In the genomic region with DNA sequence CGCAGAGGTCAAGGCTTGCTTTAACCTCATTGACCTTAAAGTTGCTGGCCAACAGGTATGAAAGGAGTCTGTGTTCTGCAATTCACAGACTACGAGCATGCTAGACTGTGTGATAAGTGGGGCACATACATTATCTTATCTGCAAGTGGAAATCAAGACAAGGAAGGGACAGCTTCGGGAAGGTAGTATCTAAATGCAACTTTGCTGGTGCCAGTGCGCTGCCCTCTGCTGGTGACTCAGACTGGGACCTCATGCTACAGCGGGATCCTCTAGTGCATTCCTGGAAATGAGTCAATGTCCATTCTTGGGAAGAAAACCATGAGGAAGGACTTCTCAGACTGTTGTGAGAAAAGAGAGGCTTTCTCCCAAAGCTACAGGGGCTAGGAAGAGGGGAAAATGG, we compare ENCODE assay signal across 9 mouse cellular contexts. TPM values are rescaled to one million over a fixed set of nuclear protein-coding genes. Genes with fewer than 3 reads are reported as not detected.
DNase-seq lines count a peak whose midpoint lies in the region; ATAC-seq and TF ChIP-seq lines count a peak whose summit lies in the region.
"Had no signal": no experiment of that assay in that cellular context is flagged by ENCODE, and none has a peak within 500 bp of the region (broad histone marks: within the 10 kb centered on the region; RNA-seq: fewer than 3 reads in every experiment).

No protein-coding gene starts in this region.

- H3K9me3 ChIP-seq in intestine, embryonic 14.5 days (ENCODE audit: control insufficient read depth, low read length), result no peaks in the 10 kb centered on the region
- H3K9me3 ChIP-seq in intestine, embryonic 15.5 days, result no peaks in the 10 kb centered on the region
- H3K9me3 ChIP-seq in liver, postnatal 0 days (ENCODE audit: low read length), result no peaks in the 10 kb centered on the region
- H3K9me3 ChIP-seq in forebrain, embryonic 12.5 days, result no peaks in the 10 kb centered on the region
- H3K9me3 ChIP-seq: neural tube, embryonic 13.5 days had no signal

- no peak for TF ChIP-seq EP300 in liver, postnatal 0 days (IDR thresholded peaks at IDR 0.05; ENCODE audit: low read depth)

- ATAC-seq in intestine, embryonic 14.5 days (replicated peaks; ENCODE audit: low FRiP score, low TSS enrichment, low read depth), result no peak
- ATAC-seq in intestine, embryonic 15.5 days, result no peak
- ATAC-seq in liver, postnatal 0 days, result no peak
- no peak for ATAC-seq in forebrain, embryonic 12.5 days (ENCODE audit: low FRiP score)

- no peak overlapping the region for H3K9ac ChIP-seq in intestine, embryonic 14.5 days (ENCODE audit: low read length)
- H3K9ac ChIP-seq in intestine, embryonic 15.5 days, result no peak overlapping the region
- H3K9ac ChIP-seq in liver, postnatal 0 days (replicated peaks), result no peak overlapping the region
- no peak overlapping the region for H3K9ac ChIP-seq in forebrain, embryonic 12.5 days
- H3K9ac ChIP-seq: neural tube, embryonic 13.5 days had no signal

- peak; percentile 66 for DNase-seq in intestine, embryonic 14.5 days (ENCODE audit: low spot score)
- DNase-seq in B cell, adult 2 months, result peak; percentile 76 to 79
- DNase-seq in adrenal gland, adult 2 months, result peak; percentile 76
- peak; percentile 68 for DNase-seq in gastrocnemius, adult 18-20 months (ENCODE audit: low spot score)
- peak; percentile 69 for DNase-seq in liver, postnatal 0 days
- DNase-seq in splenic B cell, adult 2 months (ENCODE audit: low read depth, low spot score), result peak; percentile 82

- 54% methylated on average over 5 of the region's 5 CpGs for WGBS in intestine, embryonic 14.5 days
- WGBS in intestine, embryonic 15.5 days, result 59% methylated on average over 5 of the region's 5 CpGs
- 45% methylated on average over 5 of the region's 5 CpGs for WGBS in liver, postnatal 0 days (ENCODE audit: insufficient replicate concordance)
- WGBS in forebrain, embryonic 12.5 days, result 57% methylated on average over 5 of the region's 5 CpGs

- H3K36me3 ChIP-seq in intestine, embryonic 14.5 days (ENCODE audit: control insufficient read depth, insufficient read depth, low read length), result no peaks in the 10 kb centered on the region
- H3K36me3 ChIP-seq in intestine, embryonic 15.5 days, result no peaks in the 10 kb centered on the region
- H3K36me3 ChIP-seq in liver, postnatal 0 days (replicated peaks; ENCODE audit: insufficient read depth, low read length), result no peaks in the 10 kb centered on the region
- H3K36me3 ChIP-seq in splenic B cell, adult 2 months (ENCODE audit: control insufficient read depth, insufficient read depth, low read length, poor library complexity, severe bottlenecking), result no peaks in the 10 kb centered on the region
- H3K36me3 ChIP-seq in forebrain, embryonic 12.5 days (replicated peaks), result no peaks in the 10 kb centered on the region
- H3K36me3 ChIP-seq: neural tube, embryonic 13.5 days had no signal

- peak; percentile 89 for TF ChIP-seq CTCF in liver, postnatal 0 days (IDR thresholded peaks at IDR 0.05; ENCODE audit: low read depth)

- H3K4me1 ChIP-seq in intestine, embryonic 14.5 days (replicated peaks; ENCODE audit: control insufficient read depth, insufficient read depth, low read length), result peaks cover 7% of the 10 kb centered on the region
- H3K4me1 ChIP-seq in intestine, embryonic 15.5 days (replicated peaks), result no peaks in the 10 kb centered on the region
- no peaks in the 10 kb centered on the region for H3K4me1 ChIP-seq in liver, postnatal 0 days (ENCODE audit: insufficient read depth)
- peaks cover 9% of the 10 kb centered on the region for H3K4me1 ChIP-seq in forebrain, embryonic 12.5 days

- H3K4me3 ChIP-seq in intestine, embryonic 14.5 days (ENCODE audit: low read depth, low read length), result no peak overlapping the region
- no peak overlapping the region for H3K4me3 ChIP-seq in intestine, embryonic 15.5 days (replicated peaks)
- no peak overlapping the region for H3K4me3 ChIP-seq in liver, postnatal 0 days (ENCODE audit: low read depth, low read length)
- no peak overlapping the region for H3K4me3 ChIP-seq in forebrain, embryonic 12.5 days (replicated peaks)
- H3K4me3 ChIP-seq: neural tube, embryonic 13.5 days had no signal

- H3K27ac ChIP-seq in intestine, embryonic 14.5 days (ENCODE audit: low read depth), result no peak overlapping the region
- no peak overlapping the region for H3K27ac ChIP-seq in intestine, embryonic 15.5 days
- H3K27ac ChIP-seq in liver, postnatal 0 days (ENCODE audit: low read depth), result no peak overlapping the region
- no peak overlapping the region for H3K27ac ChIP-seq in forebrain, embryonic 12.5 days
- H3K27ac ChIP-seq: neural tube, embryonic 13.5 days had no signal

- H3K27me3 ChIP-seq in intestine, embryonic 14.5 days (replicated peaks; ENCODE audit: control insufficient read depth, insufficient read depth, low read length), result no peaks in the 10 kb centered on the region
- no peaks in the 10 kb centered on the region for H3K27me3 ChIP-seq in intestine, embryonic 15.5 days (replicated peaks)
- H3K27me3 ChIP-seq in liver, postnatal 0 days (ENCODE audit: insufficient read depth, low read length), result no peaks in the 10 kb centered on the region
- no peaks in the 10 kb centered on the region for H3K27me3 ChIP-seq in splenic B cell, adult 2 months (ENCODE audit: control insufficient read depth, insufficient read depth, low read length, poor library complexity, severe bottlenecking)
- peaks cover 3% of the 10 kb centered on the region; the same call in 1 of the 2 replicates for H3K27me3 ChIP-seq in forebrain, embryonic 12.5 days
- H3K27me3 ChIP-seq: neural tube, embryonic 13.5 days had no signal

- no peak overlapping the region for H3K4me2 ChIP-seq in intestine, embryonic 14.5 days (ENCODE audit: low read length)
- no peak overlapping the region for H3K4me2 ChIP-seq in intestine, embryonic 15.5 days (replicated peaks)
- no peak overlapping the region for H3K4me2 ChIP-seq in liver, postnatal 0 days (ENCODE audit: low read depth, low read length)
- H3K4me2 ChIP-seq in forebrain, embryonic 12.5 days, result no peak overlapping the region
- H3K4me2 ChIP-seq: neural tube, embryonic 13.5 days had no signal

RNA-seq across cellular contexts. Expression of a gene that starts 11.4 kb away (rescaled TPM):
- polyA plus RNA-seq in intestine, embryonic 14.5 days (2014; fragmentation: Nextera tagmentation; extraction: Ambion mirVana), result 4.8 TPM in 2 replicates
- 9.5 and 10.0 TPM in 2 replicates for polyA plus RNA-seq in intestine, embryonic 15.5 days (2015; fragmentation: Nextera tagmentation; extraction: Ambion mirVana)
- total RNA-seq in adrenal gland, adult 2 months (2021), result 10 to 100 TPM; 11.9 to 12.3 TPM
- 55.2 and 62.6 TPM in 2 replicates for polyA plus RNA-seq in adrenal gland, adult 2 months (2012; rRNA removed)
- total RNA-seq in gastrocnemius, adult 18-20 months (2021), result 1 to 10 TPM; 3.0 to 4.2 TPM
- polyA plus RNA-seq in liver, postnatal 0 days (2015; fragmentation: Nextera tagmentation; extraction: Ambion mirVana), result 9.8 and 10.2 TPM in 2 replicates
- 2.4 TPM in 2 replicates for polyA plus RNA-seq in forebrain, embryonic 12.5 days (2016; fragmentation: Nextera tagmentation; extraction: Ambion mirVana)

RNA-seq across cellular contexts. Expression of a gene that starts 16.7 kb away (rescaled TPM):
- 17.2 and 19.1 TPM in 2 replicates for polyA plus RNA-seq in intestine, embryonic 14.5 days (2014; fragmentation: Nextera tagmentation; extraction: Ambion mirVana)
- 20.3 and 21.7 TPM in 2 replicates for polyA plus RNA-seq in intestine, embryonic 15.5 days (2015; fragmentation: Nextera tagmentation; extraction: Ambion mirVana)
- total RNA-seq in adrenal gland, adult 2 months (2021), result 10 to 100 TPM; 21.4 to 30.4 TPM
- 1.3 and 1.4 TPM in 2 replicates for polyA plus RNA-seq in adrenal gland, adult 2 months (2012; rRNA removed)
- 1 to 10 TPM; 5.5 to 6.9 TPM for total RNA-seq in gastrocnemius, adult 18-20 months (2021)
- polyA plus RNA-seq in liver, postnatal 0 days (2015; fragmentation: Nextera tagmentation; extraction: Ambion mirVana), result 30.2 and 32.2 TPM in 2 replicates
- 3.2 and 3.7 TPM in 2 replicates for polyA plus RNA-seq in forebrain, embryonic 12.5 days (2016; fragmentation: Nextera tagmentation; extraction: Ambion mirVana)

RNA-seq across cellular contexts. Expression of a gene that starts 29.4 kb away (rescaled TPM):
- 0.39 TPM in 1 of 2 replicates, not detected in the other for polyA plus RNA-seq in intestine, embryonic 14.5 days (2014; fragmentation: Nextera tagmentation; extraction: Ambion mirVana)
- polyA plus RNA-seq in intestine, embryonic 15.5 days (2015; fragmentation: Nextera tagmentation; extraction: Ambion mirVana), result 0.55 and 0.56 TPM in 2 replicates
- total RNA-seq in adrenal gland, adult 2 months (2021), result 100 to 1,000 TPM; 179 to 254 TPM
- 431 and 453 TPM in 2 replicates for polyA plus RNA-seq in adrenal gland, adult 2 months (2012; rRNA removed)
- total RNA-seq in gastrocnemius, adult 18-20 months (2021), result 100 to 1,000 TPM; 355 to 388 TPM
- polyA plus RNA-seq in liver, postnatal 0 days (2015; fragmentation: Nextera tagmentation; extraction: Ambion mirVana), result 1.9 and 2.0 TPM in 2 replicates
- polyA plus RNA-seq in forebrain, embryonic 12.5 days (2016; fragmentation: Nextera tagmentation; extraction: Ambion mirVana), result not detected in 2 replicates
- polyA plus RNA-seq: neural tube, embryonic 13.5 days had no signal

Comparison
In these comparisons a context has a peak if more than half of its experiments do, and no peak if none do; other contexts are left out.
1. RNA of a gene that starts 29.4 kb away (polyA plus RNA-seq): 431 to 453 TPM in adrenal gland, adult 2 months; 1.9 to 2.0 TPM in liver, postnatal 0 days, 0.55 to 0.56 TPM in intestine, embryonic 15.5 days, 0.39 TPM in intestine, embryonic 14.5 days and not detected in forebrain, embryonic 12.5 days; every median in the first group is over 100 times any median in the second.
2. Peak in every context shown above with its lines, with median percentiles within 50 percentile points of each other: DNase-seq.